Mouse (Mus musculus) kidney, embryonic 16.5 days (tissue): ENCODE results near the gene Thsd7a. TPM values are rescaled to one million over a fixed set of nuclear protein-coding genes. Genes with fewer than 3 reads are reported as not detected.

Source experiments
- ATAC-seq: fragments of 200-750 bp; cut with Nextera tagmentation; 2 replicates; pipeline ENCODE4 v1.8.0; 2017; ENCODE audit warnings: moderate TSS enrichment; ENCODE audit not compliant: low FRiP score, low TSS enrichment
- H3K27ac ChIP-seq: fragments of 300-500 bp; sonication (generic); 2 replicates; pipeline ENCODE4 v1.5.1; 2014; ENCODE audit warnings: low read length
- H3K27me3 ChIP-seq: fragments of 300-500 bp; sonication (generic); 2 replicates; pipeline ENCODE4 v1.6.1; 2014; ENCODE audit warnings: low read length, control low read depth, mixed read lengths; ENCODE audit not compliant: insufficient read depth
- H3K36me3 ChIP-seq: fragments of 300-500 bp; sonication (generic); 2 replicates; pipeline ENCODE4 v1.6.1; 2014; ENCODE audit warnings: low read length, control low read depth, mixed read lengths; ENCODE audit not compliant: insufficient read depth
- H3K4me1 ChIP-seq: fragments of 300-500 bp; sonication (generic); 2 replicates; pipeline ENCODE4 v1.6.1; 2014; ENCODE audit warnings: low read length, control low read depth, mixed read lengths; ENCODE audit not compliant: insufficient read depth
- H3K4me2 ChIP-seq: fragments of 300-500 bp; sonication (generic); replicated peaks from 2 replicates; pipeline ENCODE4 v1.6.1; 2014; ENCODE audit warnings: low read depth, low read length
- H3K4me3 ChIP-seq: fragments of 300-500 bp; sonication (generic); 2 replicates; pipeline ENCODE4 v1.5.1; 2014; ENCODE audit warnings: mild to moderate bottlenecking, low read length
- H3K9ac ChIP-seq: fragments of 300-500 bp; sonication (generic); replicated peaks from 2 replicates; pipeline ENCODE4 v1.6.1; 2014; ENCODE audit warnings: low read length
- H3K9me3 ChIP-seq: fragments of 300-500 bp; sonication (generic); 2 replicates; pipeline ENCODE4 v1.6.1; 2016; ENCODE audit warnings: low read length, control low read depth
- WGBS: fragments of 180-500 bp; shearing (Covaris S2); extraction: QIAGEN DNeasy Blood & Tissue Kit; methylation state at CpG from one replicate; pipeline ENCODE4 v1.1.7; 2014; 5-methylcytosine and 5-hydroxymethylcytosine counted together
- polyA plus RNA-seq: library from polyadenylated mRNA; unstranded; fragments of >200 nt; fragmentation: Nextera tagmentation; extraction: Ambion mirVana; gene quantifications from 2 replicates; pipeline ENCODE4 v1.2.1, GENCODE M21; 2015

The Thsd7a gene
- polyA plus RNA-seq, 1 experiment from 2014 or later = 7.9 TPM

- Histone ChIP-seq H3K9ac (no peak overlapping the region), H3K4me1 (no peaks in the 10 kb centered on the region), H3K27me3 (no peaks in the 10 kb centered on the region), H3K9me3 (no peaks in the 10 kb centered on the region), H3K4me2 (no peak overlapping the region), H3K4me3 (no peak overlapping the region), H3K27ac (no peak overlapping the region), H3K36me3 (no peaks in the 10 kb centered on the region)
- 34% methylated on average over 7 of the region's 7 CpGs for WGBS
- ATAC-seq = no peak
Observed at GRCm38 (mm10) chr6:12315070-12315909, 433.9 kb downstream of the Thsd7a start.

GRCm38 (mm10) chr6:12307502-12307901 lies 441.7 kb downstream of the Thsd7a start:
- H3K4me1 ChIP-seq = no peaks in the 10 kb centered on the region
- H3K9me3 ChIP-seq = peaks cover 7% of the 10 kb centered on the region
- ATAC-seq = no peak
- H3K36me3 ChIP-seq = no peaks in the 10 kb centered on the region
- WGBS = 81% methylated on average over 2 of the region's 2 CpGs
- no peaks in the 10 kb centered on the region for H3K27me3 ChIP-seq
- H3K27ac ChIP-seq = no peak overlapping the region
- H3K4me3 ChIP-seq = no peak overlapping the region
- H3K4me2 ChIP-seq = no peak overlapping the region
- H3K9ac ChIP-seq = no peak overlapping the region

- no peak overlapping the region for H3K9ac ChIP-seq
- no peaks in the 10 kb centered on the region for H3K36me3 ChIP-seq
- H3K4me1 ChIP-seq = no peaks in the 10 kb centered on the region
- ATAC-seq = no peak
- no peak overlapping the region for H3K27ac ChIP-seq
- H3K4me3 ChIP-seq = no peak overlapping the region
- no peak overlapping the region for H3K4me2 ChIP-seq
- H3K9me3 ChIP-seq = no peaks in the 10 kb centered on the region
- no peaks in the 10 kb centered on the region for H3K27me3 ChIP-seq
- WGBS = 79% methylated on average over 15 of the region's 15 CpGs
Observed at GRCm38 (mm10) chr6:12262641-12263400, 486.4 kb downstream of the Thsd7a start.
